Comparison of ENCODE assay signal across 17 mouse cellular contexts in the genomic region with DNA sequence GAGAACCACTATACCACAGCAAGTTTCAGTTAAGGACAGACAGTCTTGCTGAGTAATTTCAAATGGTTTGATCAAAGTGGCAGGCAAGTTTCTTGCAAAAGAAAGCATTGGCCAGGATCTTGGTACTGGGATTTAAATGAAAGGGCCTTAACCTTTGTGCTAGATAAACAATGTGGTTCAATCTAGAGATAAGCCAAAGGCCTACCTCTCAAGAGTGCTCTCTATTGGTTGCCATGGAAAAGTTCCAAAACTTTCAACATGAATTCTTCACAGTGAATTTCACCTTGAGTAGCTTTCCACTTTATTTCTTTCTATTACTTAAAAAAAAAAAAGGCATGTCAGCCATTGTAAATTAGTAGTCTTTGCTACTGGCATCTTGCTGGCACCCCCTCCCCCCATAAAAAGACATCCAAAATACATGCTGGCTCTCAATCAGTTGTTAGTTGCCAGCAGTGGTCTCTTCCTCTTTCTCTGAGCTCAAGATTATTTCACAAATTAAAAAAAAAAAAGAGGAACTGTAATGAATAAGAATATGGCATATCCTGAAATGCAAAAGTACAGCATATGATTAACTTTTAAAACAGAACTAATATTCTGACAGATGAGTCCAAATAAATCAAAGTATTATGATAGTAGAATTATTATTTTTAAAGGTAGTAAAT. TPM values are rescaled to one million over a fixed set of nuclear protein-coding genes. Genes with fewer than 3 reads are reported as not detected.
DNase-seq lines count a peak whose midpoint lies in the region; ATAC-seq and TF ChIP-seq lines count a peak whose summit lies in the region.
"Had no signal": no experiment of that assay in that cellular context is flagged by ENCODE, and none has a peak within 500 bp of the region (broad histone marks: within the 10 kb centered on the region; RNA-seq: fewer than 3 reads in every experiment).

No protein-coding gene starts in this region.

- TF ChIP-seq POLR2A in MEL (IDR thresholded peaks at IDR 0.05; ENCODE audit: control insufficient read depth in 1 of 2, insufficient read depth in 1 of 2, low read depth in 1 of 2, low read length in 2 of 2, poor library complexity in 1 of 2), result no peak

- peaks cover 0 to 10% of the 10 kb centered on the region in 2 experiments; a peak in 2 of 4 replicates for H3K36me3 ChIP-seq in MEL (ENCODE audit: control insufficient read depth in 1 of 2, insufficient read depth in 2 of 2, low read length in 2 of 2)
- H3K36me3 ChIP-seq in hindbrain, embryonic 10.5 days, result no peaks in the 10 kb centered on the region
- H3K36me3 ChIP-seq: embryonic facial prominence, embryonic 12.5 days; forebrain, embryonic 15.5 days; heart, embryonic 15.5 days; hindbrain, embryonic 15.5 days had no signal

- peak; percentile 89 for ATAC-seq in granulocyte monocyte progenitor cell, adult 5-6 weeks (replicated peaks; ENCODE audit: poor library complexity, severe bottlenecking)
- ATAC-seq: forebrain, embryonic 15.5 days had no signal

- TF ChIP-seq CTCF in MEL (IDR thresholded peaks at IDR 0.05 in 2 of 3, conservative IDR thresholded peaks at IDR 0.05 in 1 of 3; ENCODE audit: control insufficient read depth in 1 of 3, insufficient read depth in 1 of 3, low read depth in 2 of 3, low read length in 3 of 3, poor library complexity in 1 of 3, severe bottlenecking in 1 of 3), result no peak

- peak; percentile 41 for DNase-seq in lung, postnatal 25 days (ENCODE audit: low spot score)
- DNase-seq in lung, postnatal 4 days, result no peak
- DNase-seq in MEL (ENCODE audit: low read depth, low spot score), result peak; percentile 72
- DNase-seq in retina, postnatal 1 day, result no peak
- no peak for DNase-seq in right cerebral cortex, adult 18-20 months
- no peak for DNase-seq in hindbrain, embryonic 10.5 days (ENCODE audit: low spot score)
- DNase-seq: adrenal gland, adult 2 months; adrenal gland, postnatal 25 days; cerebellum, adult 18-20 months; cerebellum, postnatal 10 days; heart, adult 2 months; heart, postnatal 14 days had no signal

- no peak for TF ChIP-seq RAD21 in MEL (IDR thresholded peaks at IDR 0.05; ENCODE audit: low read depth, low read length)

- H3K9me3 ChIP-seq in MEL (replicated peaks; ENCODE audit: insufficient read depth, low read length), result no peaks in the 10 kb centered on the region
- no peaks in the 10 kb centered on the region for H3K9me3 ChIP-seq in hindbrain, embryonic 10.5 days
- H3K9me3 ChIP-seq: embryonic facial prominence, embryonic 12.5 days; forebrain, embryonic 15.5 days; heart, embryonic 15.5 days; hindbrain, embryonic 15.5 days had no signal

- H3K27me3 ChIP-seq in MEL (ENCODE audit: control insufficient read depth in 1 of 2, insufficient read depth in 2 of 2, low read length in 2 of 2), result no peaks in the 10 kb centered on the region
- H3K27me3 ChIP-seq in hindbrain, embryonic 10.5 days (ENCODE audit: insufficient read depth, poor library complexity, severe bottlenecking), result no peaks in the 10 kb centered on the region
- H3K27me3 ChIP-seq: embryonic facial prominence, embryonic 12.5 days; forebrain, embryonic 15.5 days; heart, embryonic 15.5 days; hindbrain, embryonic 15.5 days had no signal

- no peak overlapping the region for H3K9ac ChIP-seq in MEL (ENCODE audit: control insufficient read depth, low read depth, low read length, poor library complexity, severe bottlenecking)
- H3K9ac ChIP-seq: embryonic facial prominence, embryonic 12.5 days; forebrain, embryonic 15.5 days; heart, embryonic 15.5 days; hindbrain, embryonic 15.5 days had no signal

- no peak overlapping the region for H3K27ac ChIP-seq in MEL (ENCODE audit: control insufficient read depth, low read depth, low read length)
- H3K27ac ChIP-seq in hindbrain, embryonic 10.5 days, result no peak overlapping the region
- H3K27ac ChIP-seq: embryonic facial prominence, embryonic 12.5 days; forebrain, embryonic 15.5 days; heart, adult 2 months; heart, embryonic 15.5 days; hindbrain, embryonic 15.5 days had no signal

- H3K79me2 ChIP-seq in MEL (ENCODE audit: control insufficient read depth, insufficient read depth, low read length, poor library complexity), result no peaks in the 10 kb centered on the region

- H3K4me3 ChIP-seq in MEL (ENCODE audit: control insufficient read depth in 1 of 2, insufficient read depth in 1 of 2, low read depth in 2 of 2, low read length in 2 of 2), result no peak overlapping the region
- H3K4me3 ChIP-seq in hindbrain, embryonic 10.5 days, result no peak overlapping the region
- H3K4me3 ChIP-seq: embryonic facial prominence, embryonic 12.5 days; forebrain, embryonic 15.5 days; heart, adult 2 months; heart, embryonic 15.5 days; hindbrain, embryonic 15.5 days had no signal

- peaks cover 8 to 9% of the 10 kb centered on the region in 2 experiments for H3K4me1 ChIP-seq in MEL (ENCODE audit: control insufficient read depth in 1 of 2, insufficient read depth in 2 of 2, low read length in 2 of 2)
- H3K4me1 ChIP-seq in hindbrain, embryonic 10.5 days (replicated peaks), result no peaks in the 10 kb centered on the region
- H3K4me1 ChIP-seq: embryonic facial prominence, embryonic 12.5 days; forebrain, embryonic 15.5 days; heart, embryonic 15.5 days; hindbrain, embryonic 15.5 days had no signal

- peak; percentile 33 to 76; a peak in 2 of 4 replicates for TF ChIP-seq EP300 in MEL (IDR thresholded peaks at IDR 0.05; ENCODE audit: low read depth in 1 of 2, low read length in 2 of 2)

TF ChIP-seq in MEL, 35 proteins besides CTCF, POLR2A, EP300 and RAD21:
- 0 out of 2 replicates have a peak, but pooled peaks have one; percentile 14 for TF ChIP-seq GATA1 (IDR thresholded peaks at IDR 0.05; ENCODE audit: low read depth, low read length)
- no peak for TF ChIP-seq ZC3H11A (IDR thresholded peaks at IDR 0.05; ENCODE audit: low read depth, low read length)
- 0 out of 2 replicates have a peak, but pooled peaks have one; percentile 5 for TF ChIP-seq TCF12 (IDR thresholded peaks at IDR 0.05; ENCODE audit: low read depth, low read length)
- TF ChIP-seq ZNF384 (IDR thresholded peaks at IDR 0.05; ENCODE audit: low read depth, low read length), result peak; percentile 95
- peak; percentile 24; the same call in 1 of the 2 replicates for TF ChIP-seq SIN3A (IDR thresholded peaks at IDR 0.05; ENCODE audit: low read length)
- peak; percentile 59; the same call in 1 of the 2 replicates for TF ChIP-seq RCOR1 (IDR thresholded peaks at IDR 0.05; ENCODE audit: low read depth, low read length)
- TF ChIP-seq ETS1 (IDR thresholded peaks at IDR 0.05; ENCODE audit: low read depth, low read length), result peak; percentile 12; the same call in 1 of the 2 replicates
- TF ChIP-seq MAFK (IDR thresholded peaks at IDR 0.05; ENCODE audit: borderline replicate concordance, low read depth, low read length), result no peak
TF ChIP-seq in MEL: peak in this region for 6.

RNA-seq across cellular contexts. Expression of gene Slc35b3, which starts 42.6 kb away (rescaled TPM):
- 12.0 and 12.4 TPM in 2 replicates for total RNA-seq in MEL (2012; rRNA removed)
- 10 to 100 TPM in 1 of 2 experiments, not detected in 1; 16.2 TPM for polyA plus RNA-seq in MEL (2012; ENCODE audit: insufficient read depth in 1 of 2, insufficient read length in 2 of 2, low read depth in 1 of 2, low replicate concordance in 2 of 2, missing spikeins in 1 of 2)
- total RNA-seq in granulocyte monocyte progenitor cell, adult 5-6 weeks (2014; fragmentation: Nextera tagmentation), result 29.2 and 39.6 TPM in 2 replicates
- total RNA-seq in granulocyte monocyte progenitor cell, adult 5-6 weeks (2017), result 12.9 and 16.3 TPM in 2 replicates
- polyA plus RNA-seq in hindbrain, embryonic 10.5 days (2016; fragmentation: Nextera tagmentation; extraction: Ambion mirVana), result 25.3 and 26.8 TPM in 2 replicates

Comparison
In these comparisons a context has a peak if more than half of its experiments do, and no peak if none do; other contexts are left out.
1. DNase-seq: peak in lung, postnatal 25 days (single experiment) and MEL (single experiment); none in lung, postnatal 4 days (0 of 2), retina, postnatal 1 day (single experiment), right cerebral cortex, adult 18-20 months (single experiment) and hindbrain, embryonic 10.5 days (single experiment).